Mouse (Mus musculus): ENCODE measurements around the gene Hmx1. TPM values are rescaled to one million over a fixed set of nuclear protein-coding genes. Genes with fewer than 3 reads are reported as not detected.

Hmx1 gene
- not detected in 2 replicates for polyA plus RNA-seq (2014; fragmentation: Nextera tagmentation; extraction: Ambion mirVana)

- ATAC-seq (replicated peaks; ENCODE audit: low FRiP score) (peak; percentile 68; the same call in 1 of the 2 replicates), DNase-seq (ENCODE audit: low spot score) (peak; percentile 69)
Measured at GRCm38 (mm10) chr5:35388491-35389111, at the start of gene Hmx1. Gene Hmx1, plus strand, starts transcription at chr5:35389108.

GRCm38 (mm10) chr5:35345084-35345483, 43.8 kb upstream of the Hmx1 start:
- ATAC-seq (replicated peaks; ENCODE audit: low FRiP score) (no peak), DNase-seq (ENCODE audit: low spot score) (no peak)
- Histone ChIP-seq H3K27me3 (replicated peaks; ENCODE audit: control insufficient read depth, insufficient read depth, low read length) (no peaks in the 10 kb centered on the region), H3K4me2 (no peak overlapping the region), H3K36me3 (ENCODE audit: control insufficient read depth, insufficient read depth, low read length) (no peaks in the 10 kb centered on the region), H3K27ac (ENCODE audit: low read depth, low read length) (no peak overlapping the region), H3K4me3 (ENCODE audit: low read depth, low read length) (no peak overlapping the region), H3K4me1 (replicated peaks; ENCODE audit: control insufficient read depth, insufficient read depth, low read length) (no peaks in the 10 kb centered on the region), H3K9me3 (ENCODE audit: control insufficient read depth, low read length) (no peaks in the 10 kb centered on the region), H3K9ac (ENCODE audit: low read depth, low read length) (no peak overlapping the region)
- 78% methylated on average over 3 of the region's 3 CpGs for WGBS

More at GRCm38 (mm10) chr5:35388491-35389111, at the start of gene Hmx1:
- Histone ChIP-seq H3K9ac (ENCODE audit: low read depth, low read length) (no peak within 1 kb of the TSS), H3K27me3 (replicated peaks; ENCODE audit: control insufficient read depth, insufficient read depth, low read length) (peaks cover 100% of the 10 kb centered on the region), H3K27ac (ENCODE audit: low read depth, low read length) (no peak within 1 kb of the TSS), H3K36me3 (ENCODE audit: control insufficient read depth, insufficient read depth, low read length) (no peaks in the 10 kb centered on the region), H3K4me1 (replicated peaks; ENCODE audit: control insufficient read depth, insufficient read depth, low read length) (no peaks in the 10 kb centered on the region), H3K4me3 (ENCODE audit: low read depth, low read length) (peak within 1 kb of the TSS; percentile 47), H3K4me2 (peak within 1 kb of the TSS; percentile 65), H3K9me3 (ENCODE audit: control insufficient read depth, low read length) (no peaks in the 10 kb centered on the region)
- WGBS, result under 1% methylated on average over 56 of the region's 71 CpGs

- H3K27ac ChIP-seq (ENCODE audit: low read depth, low read length), result no peak overlapping the region
- no peak overlapping the region for H3K4me3 ChIP-seq (ENCODE audit: low read depth, low read length)
- no peaks in the 10 kb centered on the region for H3K4me1 ChIP-seq (replicated peaks; ENCODE audit: control insufficient read depth, insufficient read depth, low read length)
- H3K36me3 ChIP-seq (ENCODE audit: control insufficient read depth, insufficient read depth, low read length), result no peaks in the 10 kb centered on the region
- WGBS, result 14% methylated on average over 3 of the region's 3 CpGs
- no peak overlapping the region for H3K4me2 ChIP-seq
- H3K9ac ChIP-seq (ENCODE audit: low read depth, low read length), result no peak overlapping the region
- no peak for ATAC-seq (replicated peaks; ENCODE audit: low FRiP score)
- peak; percentile 55 for DNase-seq (ENCODE audit: low spot score)
- H3K9me3 ChIP-seq (ENCODE audit: control insufficient read depth, low read length), result no peaks in the 10 kb centered on the region
- H3K27me3 ChIP-seq (replicated peaks; ENCODE audit: control insufficient read depth, insufficient read depth, low read length), result no peaks in the 10 kb centered on the region
Measured at GRCm38 (mm10) chr5:35348794-35349193, 40.1 kb upstream of the Hmx1 start.

- no peaks in the 10 kb centered on the region for H3K27me3 ChIP-seq (replicated peaks; ENCODE audit: control insufficient read depth, insufficient read depth, low read length)
- DNase-seq (ENCODE audit: low spot score), result no peak
- H3K9me3 ChIP-seq (ENCODE audit: control insufficient read depth, low read length), result no peaks in the 10 kb centered on the region
- no peak overlapping the region for H3K4me3 ChIP-seq (ENCODE audit: low read depth, low read length)
- H3K27ac ChIP-seq (ENCODE audit: low read depth, low read length), result no peak overlapping the region
- H3K36me3 ChIP-seq (ENCODE audit: control insufficient read depth, insufficient read depth, low read length), result no peaks in the 10 kb centered on the region
- H3K4me2 ChIP-seq, result no peak overlapping the region
- H3K4me1 ChIP-seq (replicated peaks; ENCODE audit: control insufficient read depth, insufficient read depth, low read length), result no peaks in the 10 kb centered on the region
- 41% methylated on average over 9 of the region's 9 CpGs for WGBS
- no peak for ATAC-seq (replicated peaks; ENCODE audit: low FRiP score)
- H3K9ac ChIP-seq (ENCODE audit: low read depth, low read length), result no peak overlapping the region
Measured at GRCm38 (mm10) chr5:35357544-35358440, 31.1 kb upstream of the Hmx1 start.

GRCm38 (mm10) chr5:35361570-35362284, 27.2 kb upstream of the Hmx1 start:
- Histone ChIP-seq H3K36me3 (ENCODE audit: control insufficient read depth, insufficient read depth, low read length) (no peaks in the 10 kb centered on the region), H3K27me3 (replicated peaks; ENCODE audit: control insufficient read depth, insufficient read depth, low read length) (peaks cover 2% of the 10 kb centered on the region; the same call in 1 of the 2 replicates), H3K4me3 (ENCODE audit: low read depth, low read length) (no peak overlapping the region), H3K4me2 (no peak overlapping the region), H3K4me1 (replicated peaks; ENCODE audit: control insufficient read depth, insufficient read depth, low read length) (no peaks in the 10 kb centered on the region), H3K27ac (ENCODE audit: low read depth, low read length) (no peak overlapping the region), H3K9me3 (ENCODE audit: control insufficient read depth, low read length) (no peaks in the 10 kb centered on the region), H3K9ac (ENCODE audit: low read depth, low read length) (no peak overlapping the region)
- DNase-seq (ENCODE audit: low spot score), result peak; percentile 83
- 48% methylated on average over 8 of the region's 8 CpGs for WGBS
- 0 out of 2 replicates have a peak, but pooled peaks have one; percentile 29 for ATAC-seq (replicated peaks; ENCODE audit: low FRiP score)

- no peak overlapping the region for H3K27ac ChIP-seq (ENCODE audit: low read depth, low read length)
- no peak overlapping the region for H3K9ac ChIP-seq (ENCODE audit: low read depth, low read length)
- no peak overlapping the region for H3K4me2 ChIP-seq
- no peaks in the 10 kb centered on the region for H3K4me1 ChIP-seq (replicated peaks; ENCODE audit: control insufficient read depth, insufficient read depth, low read length)
- peaks cover 7% of the 10 kb centered on the region for H3K27me3 ChIP-seq (replicated peaks; ENCODE audit: control insufficient read depth, insufficient read depth, low read length)
- WGBS, result 68% methylated on average over 20 of the region's 20 CpGs
- H3K9me3 ChIP-seq (ENCODE audit: control insufficient read depth, low read length), result no peaks in the 10 kb centered on the region
- ATAC-seq (replicated peaks; ENCODE audit: low FRiP score) (no peak), DNase-seq (ENCODE audit: low spot score) (no peak)
- H3K4me3 ChIP-seq (ENCODE audit: low read depth, low read length), result no peak overlapping the region
- no peaks in the 10 kb centered on the region for H3K36me3 ChIP-seq (ENCODE audit: control insufficient read depth, insufficient read depth, low read length)
Measured at GRCm38 (mm10) chr5:35366241-35367032, 22.5 kb upstream of the Hmx1 start.

- Histone ChIP-seq H3K27me3 (replicated peaks; ENCODE audit: control insufficient read depth, insufficient read depth, low read length) (peaks cover 7% of the 10 kb centered on the region), H3K9ac (ENCODE audit: low read depth, low read length) (no peak overlapping the region), H3K27ac (ENCODE audit: low read depth, low read length) (no peak overlapping the region), H3K4me1 (replicated peaks; ENCODE audit: control insufficient read depth, insufficient read depth, low read length) (no peaks in the 10 kb centered on the region), H3K9me3 (ENCODE audit: control insufficient read depth, low read length) (no peaks in the 10 kb centered on the region), H3K4me3 (ENCODE audit: low read depth, low read length) (no peak overlapping the region), H3K4me2 (no peak overlapping the region), H3K36me3 (ENCODE audit: control insufficient read depth, insufficient read depth, low read length) (no peaks in the 10 kb centered on the region)
- 64% methylated on average over 6 of the region's 6 CpGs for WGBS
- DNase-seq (ENCODE audit: low spot score), result no peak
- ATAC-seq (replicated peaks; ENCODE audit: low FRiP score), result no peak
Measured at GRCm38 (mm10) chr5:35368916-35369315, 20.0 kb upstream of the Hmx1 start.

GRCm38 (mm10) chr5:35379066-35379465, 9.8 kb upstream of the Hmx1 start:
- 40% methylated on average over 2 of the region's 2 CpGs for WGBS
- H3K36me3 ChIP-seq (ENCODE audit: control insufficient read depth, insufficient read depth, low read length), result no peaks in the 10 kb centered on the region
- H3K9me3 ChIP-seq (ENCODE audit: control insufficient read depth, low read length), result no peaks in the 10 kb centered on the region
- peaks cover 88% of the 10 kb centered on the region for H3K27me3 ChIP-seq (replicated peaks; ENCODE audit: control insufficient read depth, insufficient read depth, low read length)
- no peak overlapping the region for H3K27ac ChIP-seq (ENCODE audit: low read depth, low read length)
- DNase-seq (ENCODE audit: low spot score) (no peak), ATAC-seq (replicated peaks; ENCODE audit: low FRiP score) (no peak)
- no peak overlapping the region for H3K9ac ChIP-seq (ENCODE audit: low read depth, low read length)
- H3K4me1 ChIP-seq (replicated peaks; ENCODE audit: control insufficient read depth, insufficient read depth, low read length), result no peaks in the 10 kb centered on the region
- no peak overlapping the region for H3K4me2 ChIP-seq
- no peak overlapping the region for H3K4me3 ChIP-seq (ENCODE audit: low read depth, low read length)

Measured in liver, embryonic 11.5 days (tissue).